Mouse (Mus musculus) stomach, embryonic 16.5 days (tissue): ENCODE results near the gene Cfap299. TPM values are rescaled to one million over a fixed set of nuclear protein-coding genes. Genes with fewer than 3 reads are reported as not detected.

Experiments
- ATAC-seq: fragments of 200-750 bp; cut with Nextera tagmentation; 2 replicates; pipeline ENCODE4 v1.8.0; 2017; ENCODE audit warnings: moderate number of reproducible peaks, moderate TSS enrichment; ENCODE audit not compliant: insufficient read depth, low FRiP score
- H3K27ac ChIP-seq: fragments of 300-500 bp; sonication (generic); 2 replicates; pipeline ENCODE4 v1.5.1; 2014; ENCODE audit warnings: low read length
- H3K27me3 ChIP-seq: fragments of 300-500 bp; sonication (generic); 2 replicates; pipeline ENCODE4 v1.6.1; 2014; ENCODE audit warnings: low read length, control low read depth, mixed read lengths; ENCODE audit not compliant: control insufficient read depth, insufficient read depth
- H3K36me3 ChIP-seq: fragments of 300-500 bp; sonication (generic); 2 replicates; pipeline ENCODE4 v1.6.1; 2014; ENCODE audit warnings: low read length; ENCODE audit not compliant: control insufficient read depth, insufficient read depth
- H3K4me1 ChIP-seq: fragments of 300-500 bp; sonication (generic); 2 replicates; pipeline ENCODE4 v1.6.1; 2014; ENCODE audit warnings: low read length, control low read depth, mixed read lengths; ENCODE audit not compliant: control insufficient read depth, insufficient read depth
- H3K4me2 ChIP-seq: fragments of 300-500 bp; sonication (generic); 2 replicates; pipeline ENCODE4 v1.6.1; 2014; ENCODE audit warnings: low read depth, low read length, mixed read lengths
- H3K4me3 ChIP-seq: fragments of 300-500 bp; sonication (generic); replicated peaks from 2 replicates; pipeline ENCODE4 v1.5.1; 2014; ENCODE audit warnings: mild to moderate bottlenecking, low read length
- H3K9ac ChIP-seq: fragments of 300-500 bp; sonication (generic); 2 replicates; pipeline ENCODE4 v1.6.1; 2014; ENCODE audit warnings: low read length
- H3K9me3 ChIP-seq: fragments of 300-500 bp; sonication (generic); replicated peaks from 2 replicates; pipeline ENCODE4 v1.6.1; 2016; ENCODE audit warnings: low read length, control low read depth; ENCODE audit not compliant: control insufficient read depth
- WGBS: fragments of 180-500 bp; shearing (Covaris S2); extraction: QIAGEN DNeasy Blood & Tissue Kit; methylation state at CpG from one replicate; pipeline ENCODE4 v1.1.7; 2014; 5-methylcytosine and 5-hydroxymethylcytosine counted together
- polyA plus RNA-seq: library from polyadenylated mRNA; unstranded; fragments of >200 nt; fragmentation: Nextera tagmentation; extraction: Ambion mirVana; gene quantifications from 2 replicates; pipeline ENCODE4 v1.2.1, GENCODE M21; 2015

Gene Cfap299
- polyA plus RNA-seq, 1 experiment from 2014 or later = 0.32 TPM

- WGBS = 82% methylated on average over 3 of the region's 3 CpGs
- no peaks in the 10 kb centered on the region for H3K36me3 ChIP-seq
- no peaks in the 10 kb centered on the region for H3K9me3 ChIP-seq
- H3K9ac ChIP-seq = no peak overlapping the region
- H3K4me3 ChIP-seq = no peak overlapping the region
- ATAC-seq = no peak
- no peaks in the 10 kb centered on the region for H3K27me3 ChIP-seq
- no peak overlapping the region for H3K4me2 ChIP-seq
- H3K4me1 ChIP-seq = no peaks in the 10 kb centered on the region
- H3K27ac ChIP-seq = no peak overlapping the region
Observed at GRCm38 (mm10) chr5:98476539-98476938, 147.4 kb downstream of the Cfap299 start.

GRCm38 (mm10) chr5:98477261-98477660 lies 148.2 kb downstream of the Cfap299 start:
- no peaks in the 10 kb centered on the region for H3K4me1 ChIP-seq
- no peak for ATAC-seq
- H3K27ac ChIP-seq = no peak overlapping the region

GRCm38 (mm10) chr5:98483507-98483906 lies 154.4 kb downstream of the Cfap299 start:
- Histone ChIP-seq H3K9me3 (no peaks in the 10 kb centered on the region), H3K4me2 (no peak overlapping the region)

More at GRCm38 (mm10) chr5:98477261-98477660, 148.2 kb downstream of the Cfap299 start:
- no peak overlapping the region for H3K9ac ChIP-seq
- H3K4me3 ChIP-seq = no peak overlapping the region
- H3K9me3 ChIP-seq = no peaks in the 10 kb centered on the region
- no peaks in the 10 kb centered on the region for H3K36me3 ChIP-seq
- H3K27me3 ChIP-seq = no peaks in the 10 kb centered on the region
- H3K4me2 ChIP-seq = no peak overlapping the region
- WGBS = 42% methylated on average over 8 of the region's 8 CpGs

GRCm38 (mm10) chr5:98485189-98485588 lies 156.1 kb downstream of the Cfap299 start:
- Histone ChIP-seq H3K9ac (no peak overlapping the region), H3K36me3 (no peaks in the 10 kb centered on the region), H3K4me3 (no peak overlapping the region), H3K4me1 (no peaks in the 10 kb centered on the region), H3K27ac (no peak overlapping the region), H3K9me3 (no peaks in the 10 kb centered on the region), H3K27me3 (no peaks in the 10 kb centered on the region), H3K4me2 (no peak overlapping the region)
- WGBS = 21% methylated on average over 1 of the region's 1 CpGs
- no peak for ATAC-seq

More at GRCm38 (mm10) chr5:98483507-98483906, 154.4 kb downstream of the Cfap299 start:
- Histone ChIP-seq H3K4me1 (no peaks in the 10 kb centered on the region), H3K4me3 (no peak overlapping the region), H3K9ac (no peak overlapping the region), H3K27ac (no peak overlapping the region), H3K27me3 (no peaks in the 10 kb centered on the region), H3K36me3 (no peaks in the 10 kb centered on the region)
- no peak for ATAC-seq
- WGBS = 68% methylated on average over 5 of the region's 5 CpGs

- Histone ChIP-seq H3K9ac (no peak overlapping the region), H3K27me3 (no peaks in the 10 kb centered on the region), H3K9me3 (no peaks in the 10 kb centered on the region), H3K4me2 (no peak overlapping the region), H3K27ac (no peak overlapping the region), H3K4me3 (no peak overlapping the region), H3K4me1 (no peaks in the 10 kb centered on the region), H3K36me3 (no peaks in the 10 kb centered on the region)
- no peak for ATAC-seq
- WGBS = 80% methylated on average over 4 of the region's 4 CpGs
Observed at GRCm38 (mm10) chr5:98498317-98498716, 169.2 kb downstream of the Cfap299 start.

- 68% methylated on average over 7 of the region's 7 CpGs for WGBS
- H3K4me2 ChIP-seq = no peak overlapping the region
- ATAC-seq = no peak
- H3K27ac ChIP-seq = no peak overlapping the region
- H3K27me3 ChIP-seq = no peaks in the 10 kb centered on the region
- no peaks in the 10 kb centered on the region for H3K36me3 ChIP-seq
- no peak overlapping the region for H3K9ac ChIP-seq
- H3K4me3 ChIP-seq = no peak overlapping the region
- no peaks in the 10 kb centered on the region for H3K9me3 ChIP-seq
- H3K4me1 ChIP-seq = no peaks in the 10 kb centered on the region
Observed at GRCm38 (mm10) chr5:98516214-98516613, 187.1 kb downstream of the Cfap299 start.

- Histone ChIP-seq H3K4me1 (no peaks in the 10 kb centered on the region), H3K9me3 (0 out of 2 replicates have a peak, but pooled peaks cover 5% of the 10 kb centered on the region), H3K27me3 (no peaks in the 10 kb centered on the region), H3K27ac (no peak overlapping the region), H3K9ac (no peak overlapping the region), H3K4me2 (no peak overlapping the region), H3K36me3 (no peaks in the 10 kb centered on the region), H3K4me3 (no peak overlapping the region)
- WGBS = 41% methylated on average over 2 of the region's 2 CpGs
- ATAC-seq = no peak
Observed at GRCm38 (mm10) chr5:98520118-98520517, 191.0 kb downstream of the Cfap299 start.

GRCm38 (mm10) chr5:98522270-98522977 lies 193.3 kb downstream of the Cfap299 start:
- Histone ChIP-seq H3K9ac (no peak overlapping the region), H3K27me3 (no peaks in the 10 kb centered on the region), H3K36me3 (no peaks in the 10 kb centered on the region), H3K9me3 (0 out of 2 replicates have a peak, but pooled peaks cover 5% of the 10 kb centered on the region), H3K27ac (no peak overlapping the region), H3K4me1 (no peaks in the 10 kb centered on the region), H3K4me2 (no peak overlapping the region), H3K4me3 (no peak overlapping the region)
- no peak for ATAC-seq
- 84% methylated on average over 7 of the region's 7 CpGs for WGBS

GRCm38 (mm10) chr5:98523050-98523449 lies 193.9 kb downstream of the Cfap299 start:
- WGBS = 83% methylated on average over 7 of the region's 7 CpGs
- H3K9ac ChIP-seq = no peak overlapping the region
- no peak overlapping the region for H3K4me3 ChIP-seq
- no peak for ATAC-seq
- H3K4me1 ChIP-seq = no peaks in the 10 kb centered on the region
- 0 out of 2 replicates have a peak, but pooled peaks cover 5% of the 10 kb centered on the region for H3K9me3 ChIP-seq
- H3K27me3 ChIP-seq = no peaks in the 10 kb centered on the region
- no peaks in the 10 kb centered on the region for H3K36me3 ChIP-seq
- H3K4me2 ChIP-seq = no peak overlapping the region
- no peak overlapping the region for H3K27ac ChIP-seq
